Mouse (Mus musculus): Measurements from ENCODE around the gene Ints7. TPM values are rescaled to one million over a fixed set of nuclear protein-coding genes. Genes with fewer than 3 reads are reported as not detected.

Ints7 gene
- polyA plus RNA-seq, 1 experiment from 2014 or later = 26.7 TPM

GRCm38 (mm10) chr1:191659441-191659840 lies 84.0 kb downstream of the Ints7 start:
- H3K4me1 ChIP-seq (ENCODE audit: control insufficient read depth, insufficient read depth, low read depth, low read length) = no peaks in the 10 kb centered on the region
- H3K4me2 ChIP-seq (ENCODE audit: low read length) = no peak overlapping the region
- no peaks in the 10 kb centered on the region for H3K9me3 ChIP-seq (ENCODE audit: control insufficient read depth, low read length)
- H3K9ac ChIP-seq (ENCODE audit: low read depth, low read length) = no peak overlapping the region
- no peaks in the 10 kb centered on the region for H3K36me3 ChIP-seq (ENCODE audit: control insufficient read depth, insufficient read depth, low read length)
- no peak overlapping the region for H3K27ac ChIP-seq (ENCODE audit: low read depth, low read length)
- H3K27me3 ChIP-seq (replicated peaks; ENCODE audit: control insufficient read depth, insufficient read depth, low read length) = no peaks in the 10 kb centered on the region
- WGBS = 62% methylated on average over 3 of the region's 3 CpGs
- ATAC-seq = no peak
- no peak overlapping the region for H3K4me3 ChIP-seq (ENCODE audit: low read length)

DNA sequence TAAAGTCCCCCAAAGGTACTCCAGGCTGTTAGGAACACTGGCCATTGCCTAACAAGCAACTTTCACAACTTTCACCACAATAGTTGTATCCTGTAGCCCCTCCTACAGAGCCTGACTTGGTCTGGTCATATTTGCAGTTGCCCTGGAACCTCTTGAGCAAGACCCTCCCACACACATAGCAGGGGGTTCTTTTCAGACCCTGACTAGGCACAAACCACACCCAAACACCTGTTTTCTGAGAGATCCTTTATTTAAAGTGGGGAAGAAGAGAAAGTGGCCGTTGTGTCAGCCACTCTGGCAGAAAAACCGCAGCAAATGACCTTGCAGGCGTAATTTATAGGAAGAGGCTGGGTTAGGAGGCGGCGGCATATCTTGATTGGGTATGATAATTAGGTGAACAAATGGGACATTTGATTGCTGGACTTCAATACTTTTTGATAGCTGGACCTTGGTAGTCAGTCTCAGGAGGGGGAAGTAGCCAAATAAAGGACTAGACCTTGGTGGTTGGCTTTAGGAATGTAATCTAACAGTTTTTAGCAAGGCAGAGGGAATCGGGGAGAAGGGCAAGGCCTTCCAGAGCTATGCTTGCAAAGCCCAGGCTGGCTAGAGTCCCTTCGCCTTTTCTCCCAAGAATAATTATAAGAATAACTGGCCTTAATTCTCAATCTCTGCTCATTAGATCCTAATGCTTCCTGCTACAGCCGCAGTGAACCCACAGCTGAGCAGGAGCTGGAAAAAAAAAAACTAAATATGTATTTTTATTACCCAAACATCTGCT lies 85.8 kb downstream of the Ints7 start:
- Histone ChIP-seq H3K36me3 (ENCODE audit: control insufficient read depth, insufficient read depth, low read length) (no peaks in the 10 kb centered on the region), H3K4me2 (ENCODE audit: low read length) (no peak overlapping the region), H3K4me1 (ENCODE audit: control insufficient read depth, insufficient read depth, low read depth, low read length) (no peaks in the 10 kb centered on the region), H3K27ac (ENCODE audit: low read depth, low read length) (no peak overlapping the region), H3K4me3 (ENCODE audit: low read length) (no peak overlapping the region), H3K9me3 (ENCODE audit: control insufficient read depth, low read length) (no peaks in the 10 kb centered on the region), H3K9ac (ENCODE audit: low read depth, low read length) (no peak overlapping the region), H3K27me3 (replicated peaks; ENCODE audit: control insufficient read depth, insufficient read depth, low read length) (no peaks in the 10 kb centered on the region)
- ATAC-seq = no peak
- 77% methylated on average over 8 of the region's 8 CpGs for WGBS

- Histone ChIP-seq H3K4me1 (ENCODE audit: control insufficient read depth, insufficient read depth, low read depth, low read length) (no peaks in the 10 kb centered on the region), H3K4me2 (ENCODE audit: low read length) (no peak overlapping the region), H3K36me3 (ENCODE audit: control insufficient read depth, insufficient read depth, low read length) (no peaks in the 10 kb centered on the region), H3K9ac (ENCODE audit: low read depth, low read length) (no peak overlapping the region), H3K27me3 (replicated peaks; ENCODE audit: control insufficient read depth, insufficient read depth, low read length) (no peaks in the 10 kb centered on the region), H3K9me3 (ENCODE audit: control insufficient read depth, low read length) (no peaks in the 10 kb centered on the region), H3K4me3 (ENCODE audit: low read length) (no peak overlapping the region), H3K27ac (ENCODE audit: low read depth, low read length) (no peak overlapping the region)
- WGBS = 80% methylated on average over 9 of the region's 9 CpGs
- no peak for ATAC-seq
Measured at GRCm38 (mm10) chr1:191662178-191662898, 86.9 kb downstream of the Ints7 start.

GRCm38 (mm10) chr1:191662899-191663500 lies 87.6 kb downstream of the Ints7 start:
- no peaks in the 10 kb centered on the region for H3K9me3 ChIP-seq (ENCODE audit: control insufficient read depth, low read length)
- no peaks in the 10 kb centered on the region for H3K27me3 ChIP-seq (replicated peaks; ENCODE audit: control insufficient read depth, insufficient read depth, low read length)
- no peak overlapping the region for H3K9ac ChIP-seq (ENCODE audit: low read depth, low read length)
- no peak overlapping the region for H3K4me3 ChIP-seq (ENCODE audit: low read length)
- ATAC-seq = no peak
- no peak overlapping the region for H3K27ac ChIP-seq (ENCODE audit: low read depth, low read length)
- H3K36me3 ChIP-seq (ENCODE audit: control insufficient read depth, insufficient read depth, low read length) = no peaks in the 10 kb centered on the region
- H3K4me1 ChIP-seq (ENCODE audit: control insufficient read depth, insufficient read depth, low read depth, low read length) = no peaks in the 10 kb centered on the region
- 70% methylated on average over 8 of the region's 8 CpGs for WGBS
- H3K4me2 ChIP-seq (ENCODE audit: low read length) = no peak overlapping the region

DNA sequence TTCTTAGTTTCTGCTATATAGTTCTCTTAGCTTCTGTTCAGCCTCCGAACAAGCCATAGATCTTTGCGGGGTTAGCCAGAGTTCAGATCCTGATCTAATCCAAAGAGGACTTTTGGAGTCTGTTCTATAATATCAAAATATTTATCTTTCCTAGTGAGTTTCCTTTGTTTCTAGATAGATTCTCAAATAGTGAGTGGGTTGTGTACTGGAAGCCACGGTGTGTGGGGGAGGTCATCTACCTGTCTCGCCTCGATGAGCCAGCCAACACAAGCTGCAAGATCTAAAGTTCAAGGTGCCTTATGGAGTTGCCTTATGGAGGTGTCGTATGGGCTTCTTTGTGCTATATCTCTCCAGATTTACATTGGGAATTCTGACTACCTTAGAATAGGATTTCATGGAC lies 88.2 kb downstream of the Ints7 start:
- H3K36me3 ChIP-seq (ENCODE audit: control insufficient read depth, insufficient read depth, low read length) = no peaks in the 10 kb centered on the region
- H3K27ac ChIP-seq (ENCODE audit: low read depth, low read length) = no peak overlapping the region
- no peak overlapping the region for H3K9ac ChIP-seq (ENCODE audit: low read depth, low read length)
- WGBS = 89% methylated on average over 6 of the region's 6 CpGs
- H3K27me3 ChIP-seq (replicated peaks; ENCODE audit: control insufficient read depth, insufficient read depth, low read length) = no peaks in the 10 kb centered on the region
- no peak overlapping the region for H3K4me2 ChIP-seq (ENCODE audit: low read length)
- H3K4me1 ChIP-seq (ENCODE audit: control insufficient read depth, insufficient read depth, low read depth, low read length) = no peaks in the 10 kb centered on the region
- no peak for ATAC-seq
- no peaks in the 10 kb centered on the region for H3K9me3 ChIP-seq (ENCODE audit: control insufficient read depth, low read length)
- H3K4me3 ChIP-seq (ENCODE audit: low read length) = no peak overlapping the region

- H3K4me1 ChIP-seq (ENCODE audit: control insufficient read depth, insufficient read depth, low read depth, low read length) = no peaks in the 10 kb centered on the region
- H3K4me2 ChIP-seq (ENCODE audit: low read length) = no peak overlapping the region
- H3K36me3 ChIP-seq (ENCODE audit: control insufficient read depth, insufficient read depth, low read length) = no peaks in the 10 kb centered on the region
- H3K9ac ChIP-seq (ENCODE audit: low read depth, low read length) = no peak overlapping the region
- H3K4me3 ChIP-seq (ENCODE audit: low read length) = no peak overlapping the region
- H3K27me3 ChIP-seq (replicated peaks; ENCODE audit: control insufficient read depth, insufficient read depth, low read length) = no peaks in the 10 kb centered on the region
- H3K27ac ChIP-seq (ENCODE audit: low read depth, low read length) = no peak overlapping the region
- ATAC-seq = no peak
- 82% methylated on average over 11 of the region's 11 CpGs for WGBS
- H3K9me3 ChIP-seq (ENCODE audit: control insufficient read depth, low read length) = no peaks in the 10 kb centered on the region
Measured at GRCm38 (mm10) chr1:191666351-191666750, 90.9 kb downstream of the Ints7 start.

DNA sequence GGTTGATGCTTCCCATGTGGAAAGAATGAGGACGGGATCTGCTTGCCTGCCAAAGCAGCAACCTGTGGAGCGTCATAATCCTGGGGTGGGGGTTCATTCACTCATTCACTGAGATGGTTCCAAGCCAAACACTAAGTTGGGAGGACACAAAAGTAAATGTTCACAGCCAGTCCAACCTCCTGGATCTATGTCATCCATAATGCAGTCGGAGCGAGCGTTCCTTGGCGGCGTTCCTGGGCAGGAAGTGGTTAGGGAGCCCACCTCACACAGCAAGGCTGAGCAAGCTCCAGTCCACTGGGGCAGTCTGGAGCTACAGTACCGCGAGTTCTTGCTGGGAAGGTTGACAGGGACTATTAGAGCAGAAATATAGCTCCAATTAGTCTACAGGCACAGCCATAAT lies 92.6 kb downstream of the Ints7 start:
- Histone ChIP-seq H3K4me3 (ENCODE audit: low read length) (no peak overlapping the region), H3K27ac (ENCODE audit: low read depth, low read length) (no peak overlapping the region), H3K9me3 (ENCODE audit: control insufficient read depth, low read length) (no peaks in the 10 kb centered on the region), H3K36me3 (ENCODE audit: control insufficient read depth, insufficient read depth, low read length) (no peaks in the 10 kb centered on the region), H3K4me2 (ENCODE audit: low read length) (no peak overlapping the region), H3K27me3 (replicated peaks; ENCODE audit: control insufficient read depth, insufficient read depth, low read length) (no peaks in the 10 kb centered on the region), H3K9ac (ENCODE audit: low read depth, low read length) (no peak overlapping the region), H3K4me1 (ENCODE audit: control insufficient read depth, insufficient read depth, low read depth, low read length) (no peaks in the 10 kb centered on the region)
- ATAC-seq = no peak
- WGBS = 70% methylated on average over 9 of the region's 9 CpGs
